Mouse (Mus musculus) embryonic facial prominence, embryonic 14.5 days (tissue): ENCODE measurements around the gene Rps28. TPM values are rescaled to one million over a fixed set of nuclear protein-coding genes. Genes with fewer than 3 reads are reported as not detected.

Experiments
- ATAC-seq: fragments of 200-750 bp; cut with Nextera tagmentation; 2 replicates; pipeline ENCODE4 v1.8.0; 2017; ENCODE audit warnings: low read depth, moderate number of reproducible peaks, moderate TSS enrichment
- DNase-seq: peaks from one replicate; pipeline ENCODE4 v3.0.0-alpha.2; 2015; ENCODE audit warnings: low spot score
- H3K27ac ChIP-seq: fragments of 300-500 bp; sonication (generic); replicated peaks from 2 replicates; pipeline ENCODE4 v1.5.1; 2014; ENCODE audit warnings: low read depth, mild to moderate bottlenecking, low read length, moderate library complexity
- H3K27me3 ChIP-seq: fragments of 300-500 bp; sonication (generic); replicated peaks from 2 replicates; pipeline ENCODE4 v1.6.1; 2014; ENCODE audit warnings: low read length; ENCODE audit not compliant: control insufficient read depth, insufficient read depth
- H3K36me3 ChIP-seq: fragments of 300-500 bp; sonication (generic); 2 replicates; pipeline ENCODE4 v1.6.1; 2014; ENCODE audit warnings: low read length, mixed read lengths; ENCODE audit not compliant: control insufficient read depth, insufficient read depth
- H3K4me1 ChIP-seq: fragments of 300-500 bp; sonication (generic); 2 replicates; pipeline ENCODE4 v1.6.1; 2014; ENCODE audit warnings: antibody characterized with exemption, low read length; ENCODE audit not compliant: control insufficient read depth, insufficient read depth
- H3K4me2 ChIP-seq: fragments of 300-500 bp; sonication (generic); 2 replicates; pipeline ENCODE4 v1.6.1; 2014; ENCODE audit warnings: low read depth, mild to moderate bottlenecking, low read length, moderate library complexity, mixed read lengths
- H3K4me3 ChIP-seq: fragments of 300-500 bp; sonication (generic); 2 replicates; pipeline ENCODE4 v1.5.1; 2014; ENCODE audit warnings: low read depth, mild to moderate bottlenecking, low read length
- H3K9ac ChIP-seq: fragments of 300-500 bp; sonication (generic); 2 replicates; pipeline ENCODE4 v1.6.1; 2014; ENCODE audit warnings: low read depth, mild to moderate bottlenecking, low read length, moderate library complexity, mixed read lengths
- H3K9me3 ChIP-seq: fragments of 300-500 bp; sonication (generic); 2 replicates; pipeline ENCODE4 v1.6.1; 2016; ENCODE audit warnings: low read length; ENCODE audit not compliant: control insufficient read depth
- WGBS: fragments of 180-500 bp; shearing (Covaris S2); extraction: QIAGEN DNeasy Blood & Tissue Kit; methylation state at CpG from one replicate; pipeline ENCODE4 v1.1.7; 2014; 5-methylcytosine and 5-hydroxymethylcytosine counted together
- polyA plus RNA-seq: library from polyadenylated mRNA; unstranded; fragments of >200 nt; fragmentation: Nextera tagmentation; extraction: Ambion mirVana; gene quantifications from 2 replicates; pipeline ENCODE4 v1.2.1, GENCODE M21; 2014

Gene Rps28
- polyA plus RNA-seq, 1 experiment from 2014 or later, result 1,307 TPM

DNA sequence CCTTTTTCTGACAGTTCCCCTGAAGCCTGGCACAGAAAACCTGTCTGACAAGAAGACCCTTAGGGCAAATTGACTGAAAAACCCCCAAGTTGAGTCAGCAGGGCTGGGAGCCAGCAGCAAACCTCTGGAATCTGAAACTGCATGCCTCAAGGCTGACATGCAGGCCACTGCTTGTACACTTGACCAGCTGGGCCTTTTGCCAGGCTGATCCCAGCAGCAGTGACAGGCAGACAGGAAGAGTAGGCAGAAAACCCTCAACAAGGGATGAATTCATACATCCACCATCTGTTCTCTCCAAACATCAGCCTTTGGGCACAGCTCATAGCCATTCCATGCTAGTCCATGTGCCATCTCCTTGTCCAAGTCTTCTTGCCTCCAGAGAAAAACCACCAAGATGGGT is 41.0 kb downstream of the Rps28 start:
- H3K4me1 ChIP-seq, result peaks cover 43% of the 10 kb centered on the region

DNA sequence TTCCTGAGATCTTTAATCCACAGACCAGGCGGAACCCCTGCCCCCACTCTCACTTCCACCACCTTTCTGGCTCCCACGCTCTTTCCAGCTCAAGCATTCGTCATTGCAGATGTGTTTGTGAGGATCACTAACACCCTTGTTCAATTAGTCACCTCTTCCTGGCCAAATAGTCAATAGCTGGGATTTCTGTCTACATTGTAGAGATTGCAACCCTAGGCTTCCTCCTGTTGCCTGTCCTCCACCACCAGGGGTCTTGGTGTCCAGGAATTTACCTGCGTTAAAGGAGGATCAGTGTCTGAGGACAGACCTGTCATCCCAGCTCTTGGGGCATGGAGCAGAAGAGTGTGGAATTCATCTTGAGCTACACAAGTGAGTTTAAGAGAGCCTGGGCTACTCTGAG is 42.3 kb downstream of the Rps28 start:
- Histone ChIP-seq H3K36me3 (peaks cover 13% of the 10 kb centered on the region; the same call in 1 of the 2 replicates), H3K4me2 (peak overlapping the region; percentile 77), H3K9ac (peak overlapping the region; percentile 63), H3K9me3 (no peaks in the 10 kb centered on the region), H3K27ac (peak overlapping the region; percentile 91), H3K27me3 (no peaks in the 10 kb centered on the region), H3K4me1 (peaks cover 50% of the 10 kb centered on the region), H3K4me3 (peak overlapping the region; percentile 51)
- DNase-seq (no peak), ATAC-seq (no peak)
- WGBS, result 32% methylated on average over 4 of the region's 4 CpGs

More for the DNA sequence above, 41.0 kb downstream of the Rps28 start:
- H3K9ac ChIP-seq, result no peak overlapping the region
- no peaks in the 10 kb centered on the region for H3K9me3 ChIP-seq
- H3K27ac ChIP-seq, result 0 out of 2 replicates have a peak overlapping the region, but pooled peaks have one; percentile 36
- H3K4me2 ChIP-seq, result no peak overlapping the region
- ATAC-seq (peak; percentile 48), DNase-seq (peak; percentile 93)
- no peaks in the 10 kb centered on the region for H3K36me3 ChIP-seq
- H3K4me3 ChIP-seq, result no peak overlapping the region
- H3K27me3 ChIP-seq, result no peaks in the 10 kb centered on the region

DNA sequence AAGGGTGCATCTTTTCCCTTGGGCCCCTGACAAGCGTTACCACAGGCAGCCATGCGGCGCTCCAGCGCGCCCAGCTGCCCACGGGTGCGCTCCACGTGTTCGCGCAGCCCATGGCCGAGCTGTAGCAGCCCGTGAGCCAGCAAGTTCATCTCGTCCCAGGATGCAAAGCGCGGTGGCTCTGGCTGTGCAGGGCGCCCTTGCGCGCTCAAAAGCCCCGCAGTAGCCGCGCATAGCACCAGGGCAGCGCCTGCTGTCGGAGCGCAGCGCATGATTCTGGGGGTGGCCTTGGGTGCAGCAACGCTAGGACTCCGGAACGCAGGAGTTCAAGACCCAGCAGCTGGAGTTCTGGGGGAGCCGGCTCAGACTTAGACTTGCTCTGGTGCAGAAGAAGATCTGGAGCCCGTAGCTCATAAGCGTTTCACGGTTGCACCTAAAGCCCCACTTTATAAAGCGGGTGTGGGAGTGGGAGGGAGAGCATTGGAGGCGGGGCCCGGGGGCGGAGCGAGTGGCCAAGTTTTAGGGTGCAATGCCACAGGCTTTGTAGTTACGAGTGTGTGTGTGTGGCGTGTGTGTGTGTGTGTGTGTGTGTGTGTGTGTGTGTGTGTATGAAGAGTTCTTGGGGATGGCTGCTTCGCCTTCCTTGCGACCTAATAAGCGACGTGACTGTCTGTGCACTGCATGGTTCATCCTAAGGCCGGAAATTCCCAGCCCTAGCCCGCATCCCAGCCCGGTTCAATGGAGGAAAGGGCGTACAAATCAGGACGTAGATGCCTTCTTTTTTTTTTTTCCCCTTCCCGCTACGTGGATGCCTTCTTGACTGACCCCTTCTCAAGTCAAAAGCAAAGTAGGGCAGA is 43.0 kb downstream of the Rps28 start, which contains the start of gene Angptl4:
Angptl4 (minus strand) TSS at position 707 of the 854 bp plus-strand sequence.
- peak within 1 kb of the TSS; percentile 63 for H3K9ac ChIP-seq
- H3K4me3 ChIP-seq, result peak within 1 kb of the TSS; percentile 51
- under 1% methylated on average over 43 of the region's 50 CpGs for whole genome bisulfite sequencing
- DNase-seq (peak; percentile 78), ATAC-seq (peak; percentile 64)
- H3K4me2 ChIP-seq, result peak within 1 kb of the TSS; percentile 77
- H3K27me3 ChIP-seq, result no peaks in the 10 kb centered on the region
- H3K27ac ChIP-seq, result peak within 1 kb of the TSS; percentile 91
- H3K36me3 ChIP-seq, result peaks cover 20% of the 10 kb centered on the region
- peaks cover 50% of the 10 kb centered on the region for H3K4me1 ChIP-seq
- H3K9me3 ChIP-seq, result no peaks in the 10 kb centered on the region

DNA sequence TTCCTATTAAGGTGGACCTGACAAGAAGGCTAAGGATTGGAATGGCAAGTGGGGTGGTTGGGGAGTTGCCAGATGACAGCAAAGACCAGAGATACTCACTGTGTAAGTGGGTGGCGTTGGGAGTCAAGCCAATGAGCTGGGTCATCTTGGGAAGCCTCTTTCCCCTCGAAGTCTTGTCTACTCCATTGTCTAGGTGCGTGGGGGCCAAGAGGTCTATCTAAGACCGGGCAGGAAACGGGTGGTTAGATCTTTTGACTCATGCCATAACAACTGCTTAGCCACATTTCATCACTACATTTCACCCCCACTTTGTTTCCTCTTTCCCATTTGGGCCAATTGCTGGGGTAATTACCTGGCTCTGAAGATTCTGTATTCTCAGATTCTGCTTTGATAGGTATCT is 43.9 kb downstream of the Rps28 start:
- Histone ChIP-seq H3K4me1 (peaks cover 50% of the 10 kb centered on the region), H3K4me2 (peak overlapping the region; percentile 77), H3K27ac (peak overlapping the region; percentile 91), H3K9ac (peak overlapping the region; percentile 63; the same call in 1 of the 2 replicates), H3K9me3 (no peaks in the 10 kb centered on the region), H3K27me3 (no peaks in the 10 kb centered on the region), H3K36me3 (peaks cover 28% of the 10 kb centered on the region), H3K4me3 (peak overlapping the region; percentile 51)
- no peak for DNase-seq
- no peak for ATAC-seq
- WGBS, result 69% methylated on average over 5 of the region's 5 CpGs

DNA sequence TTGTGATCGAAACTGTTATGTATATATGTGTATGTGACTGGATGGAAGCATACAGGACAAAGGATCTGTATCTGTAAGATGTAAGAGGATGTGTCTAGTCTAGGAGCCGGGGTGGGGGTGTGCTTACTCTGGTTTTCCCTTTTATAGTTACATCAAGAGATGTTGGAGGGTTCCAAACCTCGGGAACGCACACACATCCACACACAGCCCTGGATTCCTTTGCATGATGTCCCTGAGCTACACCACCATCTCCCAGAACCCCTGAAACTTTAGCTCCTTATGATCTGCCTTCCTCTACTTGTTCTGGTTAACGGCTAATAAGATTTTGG is 44.4 kb downstream of the Rps28 start:
- Histone ChIP-seq H3K9ac (peak overlapping the region; percentile 63; the same call in 1 of the 2 replicates), H3K4me1 (peaks cover 50% of the 10 kb centered on the region), H3K36me3 (peaks cover 33% of the 10 kb centered on the region), H3K9me3 (no peaks in the 10 kb centered on the region), H3K27ac (peak overlapping the region; percentile 91), H3K4me2 (peak overlapping the region; percentile 77), H3K27me3 (no peaks in the 10 kb centered on the region), H3K4me3 (peak overlapping the region; percentile 51)
- ATAC-seq, result no peak
- DNase-seq, result peak; percentile 40
- WGBS, result 54% methylated on average over 5 of the region's 5 CpGs

DNA sequence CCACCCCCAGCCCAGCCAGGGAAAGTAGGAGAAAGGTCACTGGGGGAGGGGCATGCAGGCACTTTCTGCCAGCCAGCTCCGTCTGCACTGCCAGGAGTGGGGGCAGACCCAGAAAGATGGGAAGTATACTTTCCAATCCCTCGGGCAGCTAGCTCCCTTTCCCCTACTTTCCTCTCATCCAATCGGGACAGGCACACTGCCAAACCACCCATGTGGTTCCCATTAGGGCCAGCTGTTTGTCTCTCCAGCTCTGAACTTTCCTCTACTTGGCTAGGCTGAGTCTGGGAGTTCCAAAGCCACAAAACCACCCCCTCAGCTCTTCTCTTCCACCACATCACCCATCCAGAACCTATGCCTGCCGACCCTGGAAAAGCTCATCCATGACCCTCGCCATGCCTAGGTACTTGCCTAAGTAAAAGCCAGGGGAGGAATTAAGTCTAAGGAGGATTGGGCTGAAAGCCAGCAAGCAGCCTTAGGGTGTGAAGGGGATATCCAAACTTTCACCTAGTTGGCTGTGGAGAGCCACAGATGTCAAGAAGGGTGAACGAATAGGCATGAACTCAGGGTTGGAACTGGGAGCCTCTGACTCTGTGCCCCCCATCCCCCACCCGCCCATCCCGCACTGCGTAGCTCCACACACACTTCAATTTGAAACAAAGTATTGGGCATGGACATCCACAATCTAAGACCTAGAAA is 44.9 kb downstream of the Rps28 start:
- H3K9me3 ChIP-seq, result no peaks in the 10 kb centered on the region
- WGBS, result 9% methylated on average over 8 of the region's 9 CpGs
- H3K4me1 ChIP-seq, result peaks cover 50% of the 10 kb centered on the region
- peak overlapping the region; percentile 91 for H3K27ac ChIP-seq
- peak overlapping the region; percentile 77 for H3K4me2 ChIP-seq
- peak overlapping the region; percentile 5; the same call in 1 of the 2 replicates for H3K9ac ChIP-seq
- H3K27me3 ChIP-seq, result no peaks in the 10 kb centered on the region
- H3K4me3 ChIP-seq, result peak overlapping the region; percentile 51
- peaks cover 38% of the 10 kb centered on the region for H3K36me3 ChIP-seq
- DNase-seq, result peak; percentile 97
- ATAC-seq, result peak; percentile 93

DNA sequence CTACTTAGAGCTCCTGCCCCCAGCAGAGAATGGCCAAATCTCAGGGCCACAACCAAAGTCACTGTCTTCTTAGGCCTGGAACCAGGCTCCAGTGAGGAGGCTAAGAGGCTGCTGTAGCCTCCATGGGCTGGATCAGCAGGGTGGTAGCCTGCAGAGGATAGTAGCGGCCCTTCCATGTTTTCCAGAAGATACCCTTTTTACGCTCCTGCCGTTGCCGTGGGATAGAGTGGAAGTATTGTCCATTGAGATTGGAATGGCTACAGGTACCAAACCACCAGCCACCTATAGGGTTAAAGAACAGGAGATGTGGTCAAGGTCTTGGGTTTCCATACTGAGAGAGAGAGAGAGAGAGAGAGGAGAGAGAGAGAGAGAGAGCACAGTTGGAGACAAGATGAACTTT is 49.1 kb downstream of the Rps28 start:
- H3K9me3 ChIP-seq, result no peaks in the 10 kb centered on the region
- no peak overlapping the region for H3K9ac ChIP-seq
- 99% methylated on average over 4 of the region's 4 CpGs for WGBS
- H3K4me3 ChIP-seq, result no peak overlapping the region
- no peak overlapping the region for H3K4me2 ChIP-seq
- H3K4me1 ChIP-seq, result peaks cover 20% of the 10 kb centered on the region
- H3K36me3 ChIP-seq, result peaks cover 41% of the 10 kb centered on the region
- DNase-seq (no peak), ATAC-seq (no peak)
- H3K27ac ChIP-seq, result no peak overlapping the region
- no peaks in the 10 kb centered on the region for H3K27me3 ChIP-seq

DNA sequence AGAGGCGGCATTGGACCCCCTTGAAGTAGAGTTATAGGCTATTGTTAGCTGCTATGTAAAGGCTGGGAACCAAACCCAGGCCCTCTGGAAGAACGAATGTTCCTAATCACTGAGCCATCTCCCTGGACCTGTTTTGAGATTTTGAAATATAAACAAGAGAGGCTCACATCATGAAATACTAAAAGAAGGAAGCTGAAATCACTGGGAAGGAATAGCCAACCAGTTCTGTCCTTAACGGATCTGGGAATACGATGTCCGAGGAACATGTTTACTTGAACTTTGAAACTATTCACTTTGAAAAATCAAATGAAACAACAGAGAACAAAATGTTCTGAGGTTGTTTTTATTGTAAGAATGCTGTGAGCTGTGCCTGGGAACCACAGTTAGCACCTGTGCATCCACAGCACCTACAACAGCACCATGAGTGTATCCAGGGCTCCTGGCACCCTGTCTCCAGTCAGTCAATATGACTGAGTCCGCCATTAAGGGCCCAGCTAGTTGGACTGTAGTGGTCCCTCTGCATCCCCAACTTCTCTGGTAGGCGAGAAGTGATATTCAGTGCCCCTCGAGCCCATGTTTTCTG is 49.7 kb downstream of the Rps28 start:
- no peak for ATAC-seq
- Histone ChIP-seq H3K4me2 (no peak overlapping the region), H3K27ac (no peak overlapping the region), H3K9me3 (no peaks in the 10 kb centered on the region), H3K9ac (no peak overlapping the region), H3K27me3 (no peaks in the 10 kb centered on the region), H3K36me3 (peaks cover 41% of the 10 kb centered on the region), H3K4me1 (peaks cover 14% of the 10 kb centered on the region), H3K4me3 (no peak overlapping the region)
- no peak for DNase-seq
- 85% methylated on average over 8 of the region's 8 CpGs for WGBS
